Mouse (Mus musculus): Measurements from ENCODE around the gene Olr1. TPM values are rescaled to one million over a fixed set of nuclear protein-coding genes. Genes with fewer than 3 reads are reported as not detected.

Olr1 gene
- total RNA-seq (2014; rRNA removed; ENCODE audit: low replicate concordance) (0.35 and 1.9 TPM in 2 replicates), polyA plus RNA-seq (2015; fragmentation: Nextera tagmentation; extraction: Ambion mirVana) (0.27 TPM in 2 replicates)

DNA sequence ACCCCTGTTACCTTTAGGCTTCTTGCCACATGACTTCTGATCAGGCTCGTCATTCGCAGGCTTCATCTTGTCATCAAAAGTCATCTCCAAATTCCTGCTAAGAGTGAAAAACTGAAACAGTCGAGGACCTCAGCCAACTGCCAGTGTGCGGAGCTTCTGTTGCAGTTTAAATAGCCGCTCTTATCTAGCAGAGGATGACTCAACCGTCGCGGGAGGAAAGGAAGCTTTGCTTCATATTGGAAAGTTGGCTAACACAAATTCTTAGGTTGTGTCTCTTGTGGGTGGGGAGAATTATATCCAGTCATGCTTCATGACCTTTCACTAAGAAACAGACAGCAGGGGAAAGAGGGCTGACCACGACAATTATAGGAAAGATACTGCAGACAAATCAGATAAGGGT, at the start of gene Olr1:
Olr1 (minus strand) TSS at position 142 of the 400 bp plus-strand sequence.
- no peaks in the 10 kb centered on the region for H3K27me3 ChIP-seq (ENCODE audit: control insufficient read depth, insufficient read depth, low read length)
- no peaks in the 10 kb centered on the region for H3K36me3 ChIP-seq (replicated peaks; ENCODE audit: control insufficient read depth, insufficient read depth, low read length)
- no peak within 1 kb of the TSS for H3K4me2 ChIP-seq (ENCODE audit: low read depth, low read length)
- no peak within 1 kb of the TSS for H3K27ac ChIP-seq (ENCODE audit: low read depth)
- no peak within 1 kb of the TSS for H3K4me3 ChIP-seq (ENCODE audit: low read depth, low read length)
- DNase-seq (ENCODE audit: low spot score) (peak; percentile 52), ATAC-seq (ENCODE audit: insufficient read depth, low read depth) (no peak)
- no peak for TF ChIP-seq CTCF (IDR thresholded peaks at IDR 0.05; ENCODE audit: low read depth)
- TF ChIP-seq EP300 (IDR thresholded peaks at IDR 0.05; ENCODE audit: low read depth) = no peak
- H3K9me3 ChIP-seq (replicated peaks; ENCODE audit: control insufficient read depth, low read length) = no peaks in the 10 kb centered on the region; the same call in 1 of the 2 replicates
- no peak within 1 kb of the TSS for H3K9ac ChIP-seq (replicated peaks; ENCODE audit: low read depth, low read length)
- no peaks in the 10 kb centered on the region for H3K4me1 ChIP-seq (ENCODE audit: control insufficient read depth, insufficient read depth)
- 30% methylated on average over 9 of the region's 9 CpGs for WGBS

DNA sequence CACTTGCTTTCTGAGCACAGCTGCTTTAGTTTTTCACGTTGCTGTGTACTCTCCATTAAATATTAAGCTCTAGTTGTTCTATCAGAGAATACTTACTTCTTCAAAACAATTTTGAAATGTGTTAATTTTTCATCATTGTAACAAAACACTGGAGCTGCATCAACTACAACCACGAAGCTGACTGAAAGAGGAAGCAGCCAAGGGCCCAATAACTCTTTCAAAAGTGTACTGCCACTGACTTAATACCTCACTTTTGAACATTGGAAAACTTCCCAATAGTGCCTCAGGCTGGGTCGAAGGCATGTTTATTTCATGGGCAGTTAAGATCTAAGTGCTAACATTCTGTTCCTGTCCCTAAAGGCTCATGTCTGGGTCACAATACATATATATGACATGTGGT, 41.0 kb upstream of the Olr1 start:
- Histone ChIP-seq H3K36me3 (replicated peaks; ENCODE audit: control insufficient read depth, insufficient read depth, low read length) (no peaks in the 10 kb centered on the region), H3K4me1 (ENCODE audit: control insufficient read depth, insufficient read depth) (no peaks in the 10 kb centered on the region), H3K27ac (ENCODE audit: low read depth) (no peak overlapping the region), H3K9ac (replicated peaks; ENCODE audit: low read depth, low read length) (no peak overlapping the region), H3K4me3 (ENCODE audit: low read depth, low read length) (no peak overlapping the region), H3K27me3 (ENCODE audit: control insufficient read depth, insufficient read depth, low read length) (no peaks in the 10 kb centered on the region), H3K9me3 (replicated peaks; ENCODE audit: control insufficient read depth, low read length) (no peaks in the 10 kb centered on the region), H3K4me2 (ENCODE audit: low read depth, low read length) (no peak overlapping the region)
- TF ChIP-seq CTCF (IDR thresholded peaks at IDR 0.05; ENCODE audit: low read depth) (no peak), EP300 (IDR thresholded peaks at IDR 0.05; ENCODE audit: low read depth) (no peak)
- DNase-seq (ENCODE audit: low spot score) = no peak
- no peak for ATAC-seq (ENCODE audit: insufficient read depth, low read depth)
- 67% methylated on average over 3 of the region's 3 CpGs for WGBS

DNA sequence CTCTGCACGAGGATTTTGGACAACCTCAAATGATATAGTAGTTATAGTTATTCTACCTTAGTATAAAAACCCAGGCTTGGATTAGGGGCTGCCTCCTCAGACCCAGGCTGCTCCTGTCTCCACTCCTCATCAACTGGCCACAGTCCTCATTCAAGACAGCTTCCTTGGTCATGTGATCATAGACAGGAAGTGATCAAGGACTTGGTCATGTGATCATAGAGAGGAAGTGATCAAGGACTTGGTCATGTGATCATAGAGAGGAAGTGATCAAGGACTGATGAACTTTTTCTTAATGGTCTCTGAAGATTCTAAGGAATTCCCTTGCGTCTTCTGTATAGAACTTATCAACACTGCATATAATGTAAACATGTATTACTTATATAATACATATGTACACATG, 40.3 kb upstream of the Olr1 start:
- no peak overlapping the region for H3K4me3 ChIP-seq (ENCODE audit: low read depth, low read length)
- no peak for TF ChIP-seq CTCF (IDR thresholded peaks at IDR 0.05; ENCODE audit: low read depth)
- no peak for TF ChIP-seq EP300 (IDR thresholded peaks at IDR 0.05; ENCODE audit: low read depth)
- ATAC-seq (ENCODE audit: insufficient read depth, low read depth) = no peak
- no peaks in the 10 kb centered on the region for H3K4me1 ChIP-seq (ENCODE audit: control insufficient read depth, insufficient read depth)
- no peak overlapping the region for H3K27ac ChIP-seq (ENCODE audit: low read depth)
- no peaks in the 10 kb centered on the region for H3K9me3 ChIP-seq (replicated peaks; ENCODE audit: control insufficient read depth, low read length)
- H3K9ac ChIP-seq (replicated peaks; ENCODE audit: low read depth, low read length) = no peak overlapping the region
- 0 out of 2 replicates have a peak, but pooled peaks cover 4% of the 10 kb centered on the region for H3K36me3 ChIP-seq (replicated peaks; ENCODE audit: control insufficient read depth, insufficient read depth, low read length)
- DNase-seq (ENCODE audit: low spot score) = no peak
- 77% methylated on average over 2 of the region's 2 CpGs for WGBS
- H3K4me2 ChIP-seq (ENCODE audit: low read depth, low read length) = no peak overlapping the region
- H3K27me3 ChIP-seq (ENCODE audit: control insufficient read depth, insufficient read depth, low read length) = no peaks in the 10 kb centered on the region

GRCm38 (mm10) chr6:129543709-129544606, 37.0 kb upstream of the Olr1 start:
- Histone ChIP-seq H3K27me3 (ENCODE audit: control insufficient read depth, insufficient read depth, low read length) (no peaks in the 10 kb centered on the region), H3K4me2 (ENCODE audit: low read depth, low read length) (no peak overlapping the region), H3K27ac (ENCODE audit: low read depth) (no peak overlapping the region), H3K9me3 (replicated peaks; ENCODE audit: control insufficient read depth, low read length) (no peaks in the 10 kb centered on the region), H3K9ac (replicated peaks; ENCODE audit: low read depth, low read length) (no peak overlapping the region), H3K4me1 (ENCODE audit: control insufficient read depth, insufficient read depth) (no peaks in the 10 kb centered on the region), H3K4me3 (ENCODE audit: low read depth, low read length) (no peak overlapping the region), H3K36me3 (replicated peaks; ENCODE audit: control insufficient read depth, insufficient read depth, low read length) (peaks cover 36% of the 10 kb centered on the region)
- ATAC-seq (ENCODE audit: insufficient read depth, low read depth) (peak; percentile 57), DNase-seq (ENCODE audit: low spot score) (peak; percentile 47)
- WGBS = 54% methylated on average over 6 of the region's 6 CpGs
- TF ChIP-seq CTCF (IDR thresholded peaks at IDR 0.05; ENCODE audit: low read depth) = peak; percentile 94
- TF ChIP-seq EP300 (IDR thresholded peaks at IDR 0.05; ENCODE audit: low read depth) = no peak

DNA sequence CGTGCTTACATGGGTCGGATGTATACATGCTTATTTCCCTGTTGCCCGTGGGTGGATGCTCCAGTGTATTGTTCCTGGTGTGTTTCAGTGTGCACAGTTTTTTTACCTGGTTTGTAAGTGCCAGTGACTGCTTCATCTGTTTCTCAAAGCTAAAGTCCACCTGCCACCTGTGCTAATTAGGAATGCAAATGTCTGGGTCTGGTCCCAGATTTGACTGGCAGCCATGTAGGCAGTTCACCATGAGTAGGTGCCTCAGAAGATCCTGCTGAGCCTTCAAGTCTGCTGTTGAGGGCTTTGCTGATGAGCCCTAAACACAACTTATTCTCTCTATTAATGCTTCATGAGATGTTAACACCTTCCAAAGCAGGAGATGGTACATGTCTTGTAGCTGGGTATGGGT, 35.6 kb upstream of the Olr1 start:
- 92% methylated on average over 3 of the region's 3 CpGs for WGBS

More for the DNA sequence above, 35.6 kb upstream of the Olr1 start:
- Histone ChIP-seq H3K4me1 (ENCODE audit: control insufficient read depth, insufficient read depth) (no peaks in the 10 kb centered on the region), H3K27ac (ENCODE audit: low read depth) (no peak overlapping the region), H3K27me3 (ENCODE audit: control insufficient read depth, insufficient read depth, low read length) (no peaks in the 10 kb centered on the region), H3K9me3 (replicated peaks; ENCODE audit: control insufficient read depth, low read length) (no peaks in the 10 kb centered on the region), H3K36me3 (replicated peaks; ENCODE audit: control insufficient read depth, insufficient read depth, low read length) (peaks cover 50% of the 10 kb centered on the region), H3K9ac (replicated peaks; ENCODE audit: low read depth, low read length) (no peak overlapping the region), H3K4me3 (ENCODE audit: low read depth, low read length) (no peak overlapping the region), H3K4me2 (ENCODE audit: low read depth, low read length) (no peak overlapping the region)
- DNase-seq (ENCODE audit: low spot score) (no peak), ATAC-seq (ENCODE audit: insufficient read depth, low read depth) (no peak)
- no peak for TF ChIP-seq EP300 (IDR thresholded peaks at IDR 0.05; ENCODE audit: low read depth)
- TF ChIP-seq CTCF (IDR thresholded peaks at IDR 0.05; ENCODE audit: low read depth) = no peak
